Mouse (Mus musculus) urinary bladder, postnatal 4 days (tissue): ENCODE measurements at regions not wholly inside any gene's neighbourhood (a gene's known extent, or its start where the extent isn't known, plus 50 kb on each side); places are given as distances from the start of the nearest gene placed in this dataset.

ENCODE experiments used
- DNase-seq, 2 experiments: peaks; one replicate each; pipeline ENCODE4 v3.0.0; 2021 to 2022; ENCODE audit warnings: low spot score in 2 of 2

GRCm38 (mm10) chr8:15734461-15734860, 688.6 kb upstream of the BB014433 start:
- no peak for DNase-seq

GRCm38 (mm10) chr8:15731324-15731723, 685.4 kb upstream of the BB014433 start:
- DNase-seq, result no peak

GRCm38 (mm10) chr8:15729075-15729474, 683.2 kb upstream of the BB014433 start:
- peak; percentile 21 to 61 for DNase-seq

- DNase-seq, result no peak
These were observed 680.4 kb upstream of the BB014433 start for GRCm38 (mm10) chr8:15726310-15726709.
